Mouse (Mus musculus): Measurements from ENCODE around the gene Nkiras1.

GRCm38 (mm10) chr14:18286441-18286840 lies 15.5 kb downstream of the Nkiras1 start:
- TF ChIP-seq CTCF (IDR thresholded peaks at IDR 0.05; ENCODE audit: low read depth) (no peak), EP300 (IDR thresholded peaks at IDR 0.05; ENCODE audit: low read depth) (no peak)
